Mouse (Mus musculus) liver, adult 10 weeks (tissue): Measurements from ENCODE around the gene Rbak. TPM values are rescaled to one million over a fixed set of nuclear protein-coding genes. Genes with fewer than 3 reads are reported as not detected.

ENCODE experiments used
- polyA plus RNA-seq: library from polyadenylated mRNA; stranded (reverse); fragments of 350-450 nt; fragmentation: Illumina TruSeq; extraction: RNeasy Lipid Tissue Mini Kit (QIAGEN cat#74804); gene quantifications from one replicate; pipeline ENCODE4 v1.2.3, GENCODE M21; 2014; ENCODE audit warnings: low read depth, low replicate concordance

The Rbak gene
- 2.6 TPM for polyA plus RNA-seq

GRCm38 (mm10) chr5:143180255-143181076 is at the start of gene Rbak, which contains the start of gene Spdye4b:
Gene Rbak, minus strand, starts transcription at chr5:143180775.
Gene Spdye4b, plus strand, starts transcription at chr5:143181017.

GRCm38 (mm10) chr5:143226790-143227189 is 46.2 kb upstream of the Rbak start, which contains the start of gene Spdye4a:
Gene Spdye4a, minus strand, starts transcription at chr5:143226890.

GRCm38 (mm10) chr5:143147481-143147880 is 33.1 kb downstream of the Rbak start, which contains the start of gene Olfr718-ps1:
Gene Olfr718-ps1, minus strand, starts transcription at chr5:143147581.

Other genes with a start within 250 kb of the Rbak start
- not detected for gene Fscn1, start 220.4 kb downstream of the Rbak start, polyA plus RNA-seq
- 11.4 TPM for gene Rnf216, start 67.8 kb downstream of the Rbak start, polyA plus RNA-seq
- gene Olfr718-ps1, start 33.2 kb downstream of the Rbak start, polyA plus RNA-seq = not detected
- not detected for gene Spdye4b, start 242 bp upstream of the Rbak start, polyA plus RNA-seq
- gene Spdye4a, start 46.1 kb upstream of the Rbak start, polyA plus RNA-seq = not detected
- gene Zfp12, start 54.4 kb upstream of the Rbak start, polyA plus RNA-seq = 3.7 TPM
- gene Zfp316, start 89.2 kb upstream of the Rbak start, polyA plus RNA-seq = 0.34 TPM
- gene Zfp853, start 112.8 kb upstream of the Rbak start, polyA plus RNA-seq = not detected
- 1.3 TPM for gene E130309D02Rik, start 134.6 kb upstream of the Rbak start, polyA plus RNA-seq
- 7.0 TPM for gene Zdhhc4, start 148.5 kb upstream of the Rbak start, polyA plus RNA-seq
- not detected for gene Grid2ip, start 176.6 kb upstream of the Rbak start, polyA plus RNA-seq
- gene Kdelr2, start 223.1 kb upstream of the Rbak start, polyA plus RNA-seq = 61.7 TPM